Mouse (Mus musculus): ENCODE results near the gene Acot2. TPM values are rescaled to one million over a fixed set of nuclear protein-coding genes. Genes with fewer than 3 reads are reported as not detected.

The Acot2 gene
- polyA plus RNA-seq, 1 experiment from 2014 or later = 75.6 TPM

DNA sequence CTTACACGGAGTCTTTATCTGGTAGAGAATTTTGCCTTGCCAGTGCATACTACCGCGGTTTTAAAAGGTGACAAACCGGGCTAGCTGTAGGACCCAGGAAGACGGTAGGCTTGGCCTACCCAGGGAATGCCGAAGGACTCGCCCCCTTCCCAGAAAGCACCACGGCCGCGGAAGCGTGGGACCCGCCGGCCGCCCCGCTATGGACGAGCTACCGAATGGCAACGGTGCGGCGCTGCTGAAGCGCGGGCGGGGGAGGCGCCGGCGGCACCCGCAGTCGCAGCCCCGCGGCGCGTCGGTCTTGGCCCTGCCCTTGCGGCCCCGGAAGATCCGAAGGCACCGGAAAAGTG lies 37.2 kb upstream of the Acot2 start, which contains the start of gene Riox1:
TSS of gene Riox1 (plus strand) at position 116 of the 347 bp plus-strand sequence.
- peak; percentile 89 for ATAC-seq (replicated peaks; ENCODE audit: extremely low read depth, insufficient read depth, low FRiP score)

DNA sequence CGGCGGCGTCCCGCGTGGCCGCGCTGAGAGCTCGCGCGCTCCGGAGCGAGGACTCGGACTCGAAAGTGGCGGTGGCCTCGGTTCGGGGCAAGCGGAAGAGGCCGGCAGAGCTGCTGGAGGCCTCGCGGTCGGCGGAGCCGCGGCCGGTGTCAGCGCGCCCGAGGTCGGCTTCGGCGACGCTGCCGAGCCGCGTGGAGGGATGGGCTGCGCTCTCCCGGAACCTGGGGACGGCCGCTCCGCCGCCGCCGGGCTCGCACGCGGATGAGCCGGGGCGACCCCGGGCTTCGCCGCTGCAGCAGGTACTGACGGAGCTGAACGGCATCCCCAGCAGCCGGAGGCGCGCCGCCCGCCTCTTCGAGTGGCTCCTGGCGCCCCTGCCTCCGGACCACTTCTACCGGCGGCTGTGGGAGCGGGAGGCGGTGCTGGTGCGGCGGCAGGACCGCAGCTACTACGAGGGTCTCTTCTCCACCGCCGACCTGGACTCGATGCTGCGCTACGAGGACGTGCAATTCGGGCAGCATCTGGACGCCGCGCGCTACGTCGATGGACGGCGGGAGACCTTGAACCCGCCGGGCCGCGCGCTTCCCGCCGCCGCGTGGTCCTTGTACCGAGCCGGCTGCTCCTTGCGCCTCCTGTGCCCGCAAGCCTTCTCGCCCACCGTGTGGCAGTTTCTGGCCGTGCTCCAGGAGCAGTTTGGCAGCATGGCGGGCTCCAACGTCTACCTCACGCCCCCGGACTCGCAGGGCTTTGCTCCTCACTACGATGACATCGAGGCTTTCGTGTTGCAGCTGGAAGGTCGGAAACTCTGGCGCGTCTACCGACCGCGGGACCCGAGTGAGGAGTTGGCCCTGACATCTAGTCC lies 36.6 kb upstream of the Acot2 start:
- Histone ChIP-seq H3K4me2 (ENCODE audit: low read depth, low read length) (peak overlapping the region; percentile 99), H3K9me3 (replicated peaks; ENCODE audit: control insufficient read depth, low read length) (no peaks in the 10 kb centered on the region; the same call in 1 of the 2 replicates), H3K27me3 (ENCODE audit: control insufficient read depth, insufficient read depth, low read length) (no peaks in the 10 kb centered on the region), H3K9ac (ENCODE audit: low read length) (peak overlapping the region; percentile 91), H3K4me3 (ENCODE audit: low read length) (peak overlapping the region; percentile 93), H3K4me1 (ENCODE audit: control insufficient read depth, insufficient read depth, low read length) (peaks cover 27% of the 10 kb centered on the region), H3K36me3 (ENCODE audit: control insufficient read depth, insufficient read depth) (peaks cover 7% of the 10 kb centered on the region; the same call in 1 of the 2 replicates), H3K27ac (ENCODE audit: low read length) (peak overlapping the region; percentile 84)
- WGBS = under 1% methylated on average over 108 of the region's 116 CpGs
- ATAC-seq (replicated peaks; ENCODE audit: extremely low read depth, insufficient read depth, low FRiP score) = peak; percentile 45

More for the DNA sequence above, 37.2 kb upstream of the Acot2 start, which contains the start of gene Riox1:
- Histone ChIP-seq H3K36me3 (ENCODE audit: control insufficient read depth, insufficient read depth) (peaks cover 7% of the 10 kb centered on the region; the same call in 1 of the 2 replicates), H3K4me1 (ENCODE audit: control insufficient read depth, insufficient read depth, low read length) (peaks cover 27% of the 10 kb centered on the region), H3K9me3 (replicated peaks; ENCODE audit: control insufficient read depth, low read length) (no peaks in the 10 kb centered on the region; the same call in 1 of the 2 replicates), H3K27ac (ENCODE audit: low read length) (peak within 1 kb of the TSS; percentile 84), H3K27me3 (ENCODE audit: control insufficient read depth, insufficient read depth, low read length) (no peaks in the 10 kb centered on the region), H3K4me2 (ENCODE audit: low read depth, low read length) (peak within 1 kb of the TSS; percentile 99), H3K9ac (ENCODE audit: low read length) (peak within 1 kb of the TSS; percentile 91), H3K4me3 (ENCODE audit: low read length) (peak within 1 kb of the TSS; percentile 93)
- WGBS = under 1% methylated on average over 37 of the region's 37 CpGs

DNA sequence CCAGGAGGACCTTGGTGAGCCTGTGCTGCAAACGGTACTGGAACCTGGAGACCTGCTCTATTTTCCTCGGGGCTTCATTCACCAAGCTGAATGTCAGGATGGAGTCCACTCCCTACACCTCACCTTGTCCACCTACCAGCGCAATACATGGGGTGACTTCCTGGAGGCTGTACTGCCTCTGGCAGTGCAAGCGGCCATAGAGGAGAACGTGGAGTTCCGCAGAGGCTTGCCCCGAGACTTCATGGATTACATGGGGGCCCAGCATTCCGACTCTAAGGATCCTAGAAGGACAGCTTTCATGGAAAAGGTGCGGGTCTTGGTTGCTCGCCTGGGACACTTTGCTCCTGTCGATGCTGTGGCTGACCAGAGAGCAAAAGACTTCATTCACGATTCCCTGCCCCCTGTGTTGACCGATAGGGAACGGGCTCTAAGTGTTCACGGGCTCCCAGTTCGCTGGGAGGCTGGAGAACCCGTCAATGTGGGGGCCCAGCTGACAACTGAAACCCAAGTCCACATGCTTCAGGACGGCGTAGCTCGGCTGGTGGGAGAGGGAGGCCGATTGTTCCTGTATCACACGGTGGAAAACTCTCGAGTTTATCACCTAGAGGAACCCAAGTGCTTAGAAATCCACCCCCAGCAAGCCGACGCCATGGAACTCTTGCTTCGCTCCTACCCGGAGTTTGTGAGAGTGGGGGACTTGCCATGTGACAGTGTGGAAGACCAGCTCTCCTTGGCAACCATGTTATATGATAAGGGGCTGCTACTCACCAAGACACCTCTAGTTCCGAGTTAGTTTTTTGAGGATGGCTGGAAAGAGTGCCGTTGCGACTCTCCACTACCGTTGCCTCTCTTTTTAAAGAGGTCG lies 35.7 kb upstream of the Acot2 start:
- peak overlapping the region; percentile 99 for H3K4me2 ChIP-seq (ENCODE audit: low read depth, low read length)
- H3K27me3 ChIP-seq (ENCODE audit: control insufficient read depth, insufficient read depth, low read length) = no peaks in the 10 kb centered on the region
- H3K4me3 ChIP-seq (ENCODE audit: low read length) = peak overlapping the region; percentile 93
- no peaks in the 10 kb centered on the region for H3K9me3 ChIP-seq (replicated peaks; ENCODE audit: control insufficient read depth, low read length)
- 42% methylated on average over 32 of the region's 32 CpGs for WGBS
- no peak overlapping the region for H3K27ac ChIP-seq (ENCODE audit: low read length)
- peaks cover 27% of the 10 kb centered on the region for H3K4me1 ChIP-seq (ENCODE audit: control insufficient read depth, insufficient read depth, low read length)
- no peak for ATAC-seq (replicated peaks; ENCODE audit: extremely low read depth, insufficient read depth, low FRiP score)
- H3K9ac ChIP-seq (ENCODE audit: low read length) = peak overlapping the region; percentile 91
- peaks cover 7% of the 10 kb centered on the region; the same call in 1 of the 2 replicates for H3K36me3 ChIP-seq (ENCODE audit: control insufficient read depth, insufficient read depth)

DNA sequence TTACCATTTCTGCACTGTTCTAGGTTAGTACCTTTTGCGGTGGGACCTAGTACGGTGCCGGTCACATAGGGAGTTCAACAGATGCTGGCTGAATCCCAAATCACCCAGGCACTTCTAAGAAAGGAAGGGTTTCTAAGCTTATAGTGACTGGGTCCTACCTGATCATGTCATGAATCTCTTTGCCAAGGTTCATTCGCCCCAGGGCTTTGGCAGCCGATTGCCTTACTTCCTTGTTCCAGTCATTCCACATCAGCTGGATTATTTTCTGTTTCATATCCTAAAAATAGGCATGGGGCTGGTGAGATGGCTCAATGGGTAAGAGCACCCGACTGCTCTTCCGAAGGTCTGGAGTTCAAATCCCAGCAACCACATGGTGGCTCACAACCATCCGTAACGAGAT lies 29.4 kb upstream of the Acot2 start:
- no peak overlapping the region for H3K4me2 ChIP-seq (ENCODE audit: low read depth, low read length)
- peaks cover 7% of the 10 kb centered on the region; the same call in 1 of the 2 replicates for H3K36me3 ChIP-seq (ENCODE audit: control insufficient read depth, insufficient read depth)
- WGBS = 89% methylated on average over 9 of the region's 9 CpGs
- H3K27me3 ChIP-seq (ENCODE audit: control insufficient read depth, insufficient read depth, low read length) = no peaks in the 10 kb centered on the region
- ATAC-seq (replicated peaks; ENCODE audit: extremely low read depth, insufficient read depth, low FRiP score) = no peak
- peaks cover 7% of the 10 kb centered on the region for H3K4me1 ChIP-seq (ENCODE audit: control insufficient read depth, insufficient read depth, low read length)
- no peak overlapping the region for H3K4me3 ChIP-seq (ENCODE audit: low read length)
- H3K9ac ChIP-seq (ENCODE audit: low read length) = no peak overlapping the region
- H3K27ac ChIP-seq (ENCODE audit: low read length) = no peak overlapping the region
- H3K9me3 ChIP-seq (replicated peaks; ENCODE audit: control insufficient read depth, low read length) = no peaks in the 10 kb centered on the region

DNA sequence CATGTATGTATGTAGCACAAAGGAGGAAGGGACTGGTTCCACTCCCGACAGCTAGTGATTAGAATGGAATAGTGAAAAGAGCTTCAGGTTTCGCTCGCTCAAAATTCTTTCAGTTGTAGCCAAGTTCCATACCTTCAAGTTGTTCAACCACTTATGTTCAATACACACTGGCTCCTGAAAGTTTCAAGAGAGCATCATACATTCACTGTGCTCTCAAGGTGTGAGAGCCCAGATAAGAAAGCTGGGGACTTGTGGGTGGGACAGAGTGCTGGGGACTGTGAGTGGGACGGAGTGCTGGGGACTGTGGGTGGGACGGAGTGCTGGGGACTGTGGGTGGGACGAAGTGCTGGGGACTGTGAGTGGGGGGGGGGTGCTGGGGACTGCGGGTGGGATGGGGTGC lies 22.4 kb upstream of the Acot2 start:
- Histone ChIP-seq H3K27ac (ENCODE audit: low read length) (no peak overlapping the region), H3K9me3 (replicated peaks; ENCODE audit: control insufficient read depth, low read length) (no peaks in the 10 kb centered on the region), H3K4me1 (ENCODE audit: control insufficient read depth, insufficient read depth, low read length) (no peaks in the 10 kb centered on the region), H3K4me3 (ENCODE audit: low read length) (no peak overlapping the region), H3K36me3 (ENCODE audit: control insufficient read depth, insufficient read depth) (no peaks in the 10 kb centered on the region), H3K27me3 (ENCODE audit: control insufficient read depth, insufficient read depth, low read length) (no peaks in the 10 kb centered on the region), H3K9ac (ENCODE audit: low read length) (no peak overlapping the region), H3K4me2 (ENCODE audit: low read depth, low read length) (no peak overlapping the region)
- 65% methylated on average over 7 of the region's 7 CpGs for WGBS
- ATAC-seq (replicated peaks; ENCODE audit: extremely low read depth, insufficient read depth, low FRiP score) = no peak

DNA sequence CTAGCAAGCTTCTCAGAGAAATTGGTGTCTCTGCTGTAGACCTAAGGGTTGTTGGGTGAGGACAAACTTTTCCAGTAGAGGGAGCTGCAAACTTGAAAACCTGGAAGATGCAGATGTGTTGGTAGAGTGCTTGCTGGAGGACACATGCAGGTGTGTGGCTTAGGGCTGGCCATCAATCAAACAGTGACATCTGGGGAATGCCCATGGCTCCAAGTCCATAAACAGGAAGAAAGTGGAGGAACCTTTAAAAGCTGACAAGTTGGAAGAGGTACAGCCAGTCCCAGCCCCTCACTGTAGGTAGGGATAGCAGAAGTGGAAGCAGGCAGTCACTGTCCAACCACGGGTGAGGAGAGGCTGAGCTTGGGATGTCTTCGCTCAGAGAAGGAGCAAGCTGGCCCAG lies 15.5 kb upstream of the Acot2 start:
- peak; percentile 28; the same call in 1 of the 2 replicates for ATAC-seq (replicated peaks; ENCODE audit: extremely low read depth, insufficient read depth, low FRiP score)
- H3K36me3 ChIP-seq (ENCODE audit: control insufficient read depth, insufficient read depth) = no peaks in the 10 kb centered on the region

DNA sequence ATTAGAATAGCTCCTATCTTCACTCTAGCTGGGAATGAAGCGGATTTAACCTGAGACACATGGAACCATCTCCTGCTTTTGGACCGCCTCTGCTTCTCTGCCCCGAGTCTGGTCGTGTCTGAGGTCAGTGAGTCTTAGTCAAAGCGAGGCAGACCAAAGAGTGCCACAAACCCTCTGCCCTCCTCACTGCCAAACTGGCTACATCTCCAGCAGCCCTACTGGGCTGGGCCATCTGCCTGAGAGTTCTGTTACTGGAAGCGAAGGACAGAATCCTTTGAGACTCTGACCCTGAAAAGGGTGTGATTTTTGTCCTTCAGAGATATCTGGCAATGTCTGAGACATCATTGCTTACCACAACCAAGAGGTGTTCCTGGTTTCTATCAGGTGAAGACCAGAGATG lies 8.8 kb upstream of the Acot2 start:
- Histone ChIP-seq H3K4me1 (ENCODE audit: control insufficient read depth, insufficient read depth, low read length) (no peaks in the 10 kb centered on the region), H3K4me2 (ENCODE audit: low read depth, low read length) (no peak overlapping the region), H3K9ac (ENCODE audit: low read length) (no peak overlapping the region), H3K36me3 (ENCODE audit: control insufficient read depth, insufficient read depth) (no peaks in the 10 kb centered on the region), H3K27me3 (ENCODE audit: control insufficient read depth, insufficient read depth, low read length) (no peaks in the 10 kb centered on the region), H3K4me3 (ENCODE audit: low read length) (no peak overlapping the region), H3K9me3 (replicated peaks; ENCODE audit: control insufficient read depth, low read length) (peaks cover 4% of the 10 kb centered on the region), H3K27ac (ENCODE audit: low read length) (no peak overlapping the region)
- no peak for ATAC-seq (replicated peaks; ENCODE audit: extremely low read depth, insufficient read depth, low FRiP score)
- 85% methylated on average over 6 of the region's 6 CpGs for WGBS

More for the DNA sequence above, 15.5 kb upstream of the Acot2 start:
- H3K27me3 ChIP-seq (ENCODE audit: control insufficient read depth, insufficient read depth, low read length) = no peaks in the 10 kb centered on the region
- H3K4me1 ChIP-seq (ENCODE audit: control insufficient read depth, insufficient read depth, low read length) = no peaks in the 10 kb centered on the region
- no peak overlapping the region for H3K4me2 ChIP-seq (ENCODE audit: low read depth, low read length)
- H3K4me3 ChIP-seq (ENCODE audit: low read length) = no peak overlapping the region
- no peak overlapping the region for H3K27ac ChIP-seq (ENCODE audit: low read length)
- H3K9ac ChIP-seq (ENCODE audit: low read length) = no peak overlapping the region
- 59% methylated on average over 2 of the region's 2 CpGs for WGBS
- peaks cover 4% of the 10 kb centered on the region; the same call in 1 of the 2 replicates for H3K9me3 ChIP-seq (replicated peaks; ENCODE audit: control insufficient read depth, low read length)

DNA sequence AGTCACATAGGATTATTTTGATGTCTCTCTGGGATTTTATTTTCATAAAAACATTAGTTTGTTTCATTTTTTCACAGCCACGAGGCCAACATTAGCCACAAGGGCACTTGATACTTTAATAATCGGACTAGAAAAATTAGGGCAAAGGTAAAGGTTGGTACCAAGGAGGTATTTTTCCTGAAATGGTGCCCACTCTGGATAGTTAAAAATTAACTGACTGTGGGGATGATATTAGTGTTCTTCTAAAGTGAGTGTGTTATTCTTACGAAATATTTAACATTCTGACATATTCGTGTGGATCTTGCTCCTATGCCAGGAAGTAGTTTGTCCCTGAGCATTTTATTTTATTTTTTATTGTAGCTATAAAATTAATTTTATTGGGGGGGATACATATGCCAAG lies 6.0 kb upstream of the Acot2 start:
- Histone ChIP-seq H3K36me3 (ENCODE audit: control insufficient read depth, insufficient read depth) (no peaks in the 10 kb centered on the region), H3K4me1 (ENCODE audit: control insufficient read depth, insufficient read depth, low read length) (peaks cover 3% of the 10 kb centered on the region), H3K27me3 (ENCODE audit: control insufficient read depth, insufficient read depth, low read length) (no peaks in the 10 kb centered on the region), H3K4me3 (ENCODE audit: low read length) (no peak overlapping the region), H3K9ac (ENCODE audit: low read length) (no peak overlapping the region), H3K9me3 (replicated peaks; ENCODE audit: control insufficient read depth, low read length) (no peaks in the 10 kb centered on the region; the same call in 1 of the 2 replicates), H3K4me2 (ENCODE audit: low read depth, low read length) (no peak overlapping the region), H3K27ac (ENCODE audit: low read length) (no peak overlapping the region)
- WGBS = 79% methylated on average over 4 of the region's 4 CpGs
- ATAC-seq (replicated peaks; ENCODE audit: extremely low read depth, insufficient read depth, low FRiP score) = no peak

All from heart, embryonic 16.5 days (tissue).